Mouse (Mus musculus) right cerebral cortex, adult 18-20 months (tissue): Measurements from ENCODE around the gene Sipa1l1.
A peak's percentile ranks its signal among the peaks of the same experiment; 100 is the strongest.

Experiments used
- DNase-seq: peaks from one replicate; pipeline ENCODE4 v3.0.0; 2022; ENCODE audit warnings: mixed read lengths

Sipa1l1 gene

DNA sequence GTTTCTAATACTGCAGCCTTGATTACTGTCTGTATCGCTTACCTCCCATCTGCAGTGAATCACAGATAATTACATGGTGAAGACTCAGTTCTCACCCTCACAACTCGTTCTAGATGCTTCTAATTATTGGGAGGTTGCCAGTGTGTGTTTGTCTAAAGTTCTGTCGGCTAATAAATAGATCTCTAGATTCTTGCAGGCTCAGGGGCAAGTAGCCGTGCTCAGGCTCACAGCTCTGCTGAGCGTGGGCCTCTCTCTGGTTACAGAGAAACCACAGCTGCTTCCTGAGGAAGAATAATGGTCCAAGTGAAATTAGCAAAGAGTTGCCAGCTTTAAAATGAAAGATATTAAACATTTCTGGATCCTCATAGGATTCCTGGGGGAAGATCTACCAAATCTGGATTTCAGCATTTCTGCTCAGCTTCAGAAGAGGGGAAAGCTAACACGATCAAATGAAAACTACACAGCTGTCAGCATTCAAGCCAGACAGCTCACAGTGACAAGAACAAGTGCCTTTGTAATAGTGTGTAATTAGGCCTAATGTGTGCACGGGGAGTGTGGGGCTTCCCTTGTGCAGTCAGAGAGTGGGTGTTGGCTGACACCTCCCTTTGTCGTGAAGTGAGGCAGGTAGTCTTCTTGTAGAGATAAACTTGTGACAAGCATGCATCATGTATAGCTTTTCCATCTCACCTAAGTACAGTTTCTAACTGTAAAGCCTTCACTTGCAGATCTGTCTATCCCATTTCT lies 225.2 kb downstream of the Sipa1l1 start:
- DNase-seq: peak; percentile 42

DNA sequence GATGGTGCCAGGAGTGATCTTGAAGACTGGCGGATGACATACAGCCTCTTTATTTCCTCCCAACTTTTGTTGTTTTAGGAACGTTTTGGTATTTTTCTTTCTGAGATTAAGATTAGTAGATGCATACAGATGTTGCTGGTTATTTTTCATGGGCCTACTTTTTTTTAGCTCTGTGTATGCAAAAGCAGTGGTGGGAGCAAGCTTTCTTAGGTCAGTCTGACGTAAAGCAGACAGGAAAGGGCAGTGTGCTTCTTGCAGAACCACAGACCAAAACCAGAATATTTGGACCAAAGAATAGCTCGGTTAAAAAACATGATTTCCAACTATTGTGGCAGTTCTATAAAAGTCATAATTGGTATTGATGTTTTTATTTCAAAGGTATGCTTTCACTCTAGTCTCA lies 226.1 kb downstream of the Sipa1l1 start:
- no peak for DNase-seq

DNA sequence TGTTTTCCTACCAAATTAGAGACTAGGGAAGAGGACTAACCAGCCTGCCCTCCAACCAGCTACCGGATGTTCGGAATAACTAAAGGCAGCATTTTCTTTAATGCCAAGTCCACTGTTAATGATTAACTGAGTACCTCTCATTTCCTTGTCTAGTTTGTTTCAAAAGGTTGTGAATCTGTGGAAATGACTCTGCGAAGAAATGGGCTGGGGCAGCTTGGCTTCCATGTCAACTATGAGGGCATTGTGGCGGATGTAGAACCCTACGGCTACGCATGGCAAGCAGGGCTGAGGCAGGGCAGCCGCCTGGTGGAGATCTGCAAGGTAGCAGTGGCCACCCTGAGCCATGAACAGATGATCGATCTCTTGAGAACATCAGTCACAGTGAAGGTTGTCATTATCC lies 228.1 kb downstream of the Sipa1l1 start:
- no peak for DNase-seq

DNA sequence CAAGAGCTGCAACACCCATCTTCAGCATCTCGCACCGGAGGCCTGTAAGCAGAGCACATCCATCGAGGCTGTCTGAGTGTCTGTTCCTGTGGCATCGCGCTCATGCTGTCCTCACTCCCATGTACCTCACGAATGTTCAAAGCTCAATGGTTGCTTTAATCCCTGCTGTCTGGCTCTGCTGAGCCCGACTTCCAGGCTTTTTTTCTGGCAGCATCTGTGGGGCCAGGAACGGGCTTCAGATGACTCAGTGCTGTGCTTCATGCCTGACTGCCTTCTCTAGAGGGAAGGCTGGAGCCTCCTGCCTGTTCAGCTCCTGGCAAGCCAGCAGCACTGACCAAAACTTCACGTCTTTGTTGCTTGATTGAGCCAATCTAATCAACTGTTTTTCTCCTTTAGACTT lies 228.6 kb downstream of the Sipa1l1 start:
- DNase-seq: peak; percentile 66

DNA sequence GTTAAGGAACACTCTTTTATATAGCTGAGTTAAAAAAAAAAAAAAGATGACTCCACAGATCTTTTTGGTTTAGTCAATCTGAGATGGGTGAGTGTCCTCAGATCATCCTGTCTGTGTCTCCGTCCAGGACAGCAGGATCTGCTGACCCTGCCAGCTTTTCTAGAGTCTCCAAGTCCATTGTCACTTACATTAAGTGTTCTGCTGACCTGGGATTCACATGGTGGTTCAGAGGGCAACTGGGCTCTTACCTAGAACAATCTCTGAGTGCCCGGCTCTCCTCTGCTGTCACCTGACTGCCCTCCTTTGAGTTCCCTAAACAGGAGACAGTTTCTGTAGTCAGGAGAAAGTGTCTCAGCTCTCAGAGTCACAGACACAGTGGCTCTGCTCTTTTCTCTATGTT lies 229.8 kb downstream of the Sipa1l1 start:
- no peak for DNase-seq

DNA sequence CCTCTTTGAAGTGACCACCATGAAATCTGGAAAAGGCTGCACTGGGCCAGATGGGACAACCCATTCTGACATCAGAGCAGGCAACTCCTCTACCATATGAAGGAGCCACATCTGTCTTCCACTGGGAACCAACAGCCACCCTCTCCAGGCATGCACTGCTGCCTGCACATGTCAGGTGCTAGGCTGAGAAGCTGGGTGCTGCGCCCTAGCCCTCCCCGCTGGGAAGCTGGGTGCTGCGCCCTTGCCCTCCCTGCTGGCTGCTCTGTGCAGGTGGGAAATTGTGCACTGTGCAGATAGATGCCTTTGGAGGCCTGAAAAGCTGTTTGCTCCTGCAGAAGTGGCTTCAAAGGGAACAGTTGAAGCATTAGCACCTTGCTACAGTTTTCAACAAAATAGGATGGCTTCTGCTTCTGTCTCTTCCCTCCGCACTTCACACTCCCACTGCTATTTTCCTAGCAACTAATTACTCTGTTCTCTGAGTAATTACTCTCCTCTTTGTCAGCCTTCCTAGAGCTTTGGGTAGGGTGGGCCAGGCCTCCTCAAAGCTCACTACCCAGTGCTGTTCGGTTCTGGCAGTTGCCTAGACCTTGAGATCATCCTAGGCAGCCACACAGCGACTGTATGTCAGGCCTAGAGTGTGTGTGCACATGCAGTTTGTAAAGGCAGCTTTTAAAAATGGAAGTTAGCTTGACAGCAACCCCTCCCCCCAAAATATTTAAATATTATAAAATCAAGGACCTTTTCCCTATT lies 231.0 kb downstream of the Sipa1l1 start:
- DNase-seq: peak; percentile 48

DNA sequence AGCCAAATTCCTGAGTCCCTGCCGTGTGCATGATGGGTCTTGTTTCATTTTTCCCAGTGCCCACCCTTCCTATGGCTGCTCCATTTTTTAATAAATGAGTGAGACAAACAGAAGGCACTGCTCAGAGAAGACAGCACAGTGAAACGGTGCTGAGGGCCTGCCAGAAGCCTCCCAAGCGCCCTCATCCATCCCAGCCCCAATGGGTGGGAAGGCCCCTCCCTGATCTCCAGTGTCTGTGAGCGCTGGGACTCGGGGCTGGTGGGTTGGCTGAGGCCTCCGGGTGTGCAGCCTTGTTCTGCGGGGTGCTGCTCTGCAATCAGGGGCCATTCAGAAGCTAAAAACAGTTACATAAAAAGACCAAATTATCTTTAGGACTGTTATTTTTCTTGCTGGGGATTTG lies 231.7 kb downstream of the Sipa1l1 start:
- DNase-seq: no peak

DNA sequence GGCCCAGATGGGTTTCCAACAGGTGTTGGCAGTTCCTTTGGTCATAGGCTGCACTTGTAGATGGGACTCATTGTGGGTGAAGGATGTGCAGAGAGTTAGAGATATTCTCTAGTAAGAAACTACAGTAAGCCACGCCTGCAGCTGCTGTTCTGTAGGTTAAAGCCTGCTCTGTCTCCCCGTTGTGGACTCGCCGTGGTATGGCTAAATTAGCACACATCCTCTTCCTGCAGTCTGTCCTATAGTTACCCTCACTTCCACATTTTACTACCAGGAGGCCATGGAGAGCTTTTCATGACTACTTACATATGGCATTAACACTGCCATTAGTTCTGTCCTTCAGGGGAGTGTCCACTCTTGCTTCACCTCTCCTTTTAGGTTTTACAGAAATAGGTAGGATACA lies 232.3 kb downstream of the Sipa1l1 start:
- no peak for DNase-seq

DNA sequence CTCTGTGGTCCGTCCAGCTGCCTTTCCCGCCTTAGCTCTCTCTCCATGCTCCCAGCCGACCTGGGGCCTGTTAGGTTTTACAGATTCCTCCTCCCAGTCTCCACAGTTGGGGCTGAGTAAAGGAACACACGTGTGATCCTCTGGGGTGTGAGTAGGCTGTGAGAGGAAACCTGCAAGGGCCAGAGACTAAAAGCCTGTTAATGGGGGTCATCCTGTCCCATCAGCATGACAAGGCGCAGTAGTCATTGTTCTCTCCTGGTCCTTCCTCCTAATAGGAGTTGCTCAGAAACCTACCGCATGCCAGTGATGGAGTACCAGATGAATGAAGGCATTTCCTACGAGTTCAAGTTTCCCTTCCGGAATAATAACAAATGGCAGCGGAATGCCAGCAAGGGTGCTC lies 233.5 kb downstream of the Sipa1l1 start:
- no peak for DNase-seq

DNA sequence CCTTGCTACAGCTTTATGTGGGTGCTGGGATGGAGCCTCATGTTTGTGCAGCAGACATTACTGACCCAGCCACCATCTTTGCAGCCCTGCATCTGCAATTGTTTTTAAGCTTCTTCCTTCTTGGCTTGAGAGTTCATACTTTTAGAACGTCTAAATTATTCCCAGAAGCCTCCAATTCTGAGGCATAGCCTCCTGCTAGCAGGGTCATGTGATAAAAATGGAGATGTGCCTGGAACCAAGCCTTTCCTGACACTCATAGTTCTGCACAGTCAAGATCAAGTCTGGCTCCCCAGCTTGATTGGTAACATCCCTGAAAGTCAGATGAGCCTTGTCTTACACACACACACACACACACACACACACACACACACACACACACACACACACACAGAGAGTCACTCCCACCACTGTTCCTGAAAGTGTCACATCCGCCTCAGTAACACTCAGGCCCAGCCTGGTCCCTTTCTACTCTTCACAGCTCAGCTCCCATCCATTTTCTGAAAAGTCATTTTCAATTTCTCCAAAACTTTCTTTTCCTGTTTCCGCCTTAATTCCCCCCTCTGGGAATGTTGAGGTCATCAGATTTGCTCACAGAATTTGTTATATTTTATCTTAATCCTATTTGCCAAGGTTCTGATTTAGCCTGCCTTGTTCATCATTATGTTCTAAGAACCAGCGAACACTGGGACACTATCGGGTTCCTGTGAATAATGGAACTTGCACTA lies 238.6 kb downstream of the Sipa1l1 start:
- no peak for DNase-seq

DNA sequence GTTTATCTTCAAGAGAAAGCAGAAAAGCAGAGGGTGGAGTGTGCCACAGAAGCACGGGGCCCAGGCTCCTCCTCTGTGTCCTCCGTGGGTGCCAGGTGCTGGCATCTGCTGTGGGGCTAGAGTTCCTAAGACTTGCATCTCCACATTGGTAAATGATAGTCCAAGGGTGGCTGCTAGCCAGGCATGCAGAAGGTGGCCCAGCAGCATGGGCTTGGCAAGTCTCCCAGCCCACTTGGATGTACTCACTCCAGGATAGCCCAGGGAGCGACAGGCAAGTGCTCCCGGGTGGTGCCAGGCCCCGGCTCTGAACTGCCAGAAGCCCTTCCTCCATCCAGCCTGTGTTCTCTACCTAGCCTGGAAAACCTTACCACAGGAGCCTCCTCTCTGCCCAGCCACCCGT lies 239.4 kb downstream of the Sipa1l1 start:
- no peak for DNase-seq

DNA sequence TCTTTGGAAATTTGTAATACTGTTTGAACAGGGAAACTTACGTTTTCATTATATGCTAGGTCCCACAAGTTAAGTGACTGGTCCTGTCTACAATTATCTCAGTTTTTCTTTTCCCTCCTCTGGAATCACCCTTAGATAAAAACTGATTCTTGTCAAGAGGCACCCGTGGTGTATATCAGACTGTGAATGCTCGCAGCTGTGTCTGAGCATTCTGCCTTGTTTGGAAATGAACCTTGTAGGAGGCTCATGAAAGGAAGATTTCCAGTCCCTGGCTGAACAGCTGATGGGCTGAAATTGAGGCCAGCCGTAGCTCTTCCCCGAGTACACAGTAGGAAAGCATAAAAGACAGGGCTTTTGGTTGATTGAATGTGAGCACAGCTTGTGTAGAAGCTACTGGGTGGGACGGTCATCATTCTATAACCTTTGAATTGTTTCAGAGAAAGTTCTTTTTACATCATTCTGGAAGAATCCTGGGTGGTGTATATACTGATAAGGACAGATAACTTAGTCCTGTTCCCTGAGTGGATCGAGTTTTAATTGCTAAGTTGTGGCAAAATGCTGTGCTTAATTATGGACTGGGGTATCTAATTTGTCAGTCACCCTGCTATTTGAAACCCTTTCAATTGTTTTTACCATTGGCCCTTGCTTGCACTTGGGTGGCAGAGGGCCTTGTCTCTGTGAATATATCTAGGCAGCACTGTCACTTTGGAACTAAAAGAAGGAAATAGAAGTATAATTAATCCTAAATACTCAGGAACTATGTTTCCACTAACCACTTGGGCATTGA lies 240.8 kb downstream of the Sipa1l1 start:
- no peak for DNase-seq

DNA sequence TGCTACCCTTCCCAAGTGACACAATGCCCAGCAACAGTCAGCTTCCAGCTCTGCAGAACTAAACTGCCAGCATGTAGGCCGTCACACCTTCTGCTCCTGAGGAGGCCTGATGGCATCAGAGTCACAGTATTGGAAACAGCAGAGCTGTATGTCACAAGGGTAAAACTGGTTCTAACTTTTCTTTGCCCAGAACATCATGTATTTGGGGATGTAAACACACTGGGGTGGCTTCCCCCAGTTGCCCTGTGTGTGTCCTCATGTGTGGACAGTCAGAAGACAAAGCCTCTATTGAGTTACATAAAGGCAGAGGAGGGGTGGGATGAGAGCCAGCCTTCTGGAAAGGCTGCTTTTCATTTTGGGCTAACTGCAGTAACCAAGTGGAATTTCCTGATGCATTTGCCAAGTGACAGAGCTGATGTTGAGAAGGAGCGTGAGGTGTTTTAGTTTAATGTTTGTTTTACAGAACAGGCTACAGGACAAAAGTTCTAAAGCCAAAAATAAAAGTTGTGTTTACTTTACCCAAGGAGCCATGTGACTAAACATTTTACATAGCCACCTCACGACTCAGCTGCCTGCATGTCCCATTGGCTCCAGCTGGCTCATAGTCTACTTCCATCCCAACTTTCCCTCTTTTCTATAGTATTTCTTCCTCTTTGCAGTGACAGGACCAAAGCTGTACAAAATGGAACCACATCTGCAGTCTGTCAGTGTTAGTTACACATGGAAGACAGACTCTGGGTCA lies 243.3 kb downstream of the Sipa1l1 start:
- DNase-seq: peak; percentile 74

DNA sequence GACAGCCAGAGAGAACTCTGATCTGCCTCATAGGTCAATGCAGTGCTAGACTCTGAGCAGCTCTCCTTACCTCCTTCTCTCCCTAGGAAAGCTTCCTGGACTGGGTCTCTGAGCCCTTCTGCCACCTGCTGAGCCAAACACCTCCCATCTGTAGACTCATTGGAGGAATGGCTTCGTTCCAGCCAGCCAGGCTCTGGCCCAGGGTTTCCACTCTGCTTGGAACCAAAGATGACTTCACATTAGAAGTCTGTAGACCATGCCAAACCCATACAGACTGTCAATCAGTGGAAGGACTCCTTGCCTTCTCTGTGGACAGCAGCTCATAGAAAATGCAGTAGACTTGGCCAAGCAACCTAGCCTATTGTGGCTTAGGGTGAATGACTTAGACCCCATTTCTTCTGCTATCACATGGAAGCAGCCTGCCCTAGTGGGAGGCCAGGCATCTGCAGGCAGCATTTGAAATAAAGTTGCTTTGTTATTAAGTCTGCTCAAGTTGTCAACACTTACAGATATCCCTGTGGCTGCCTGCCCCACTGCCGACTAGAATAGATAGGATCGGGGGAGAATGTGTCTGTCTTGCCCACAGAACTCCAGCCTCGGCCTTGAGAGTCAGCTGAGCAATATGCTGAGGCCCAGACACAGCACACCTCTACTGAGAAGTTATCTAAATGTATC lies 246.7 kb downstream of the Sipa1l1 start:
- DNase-seq: no peak

DNA sequence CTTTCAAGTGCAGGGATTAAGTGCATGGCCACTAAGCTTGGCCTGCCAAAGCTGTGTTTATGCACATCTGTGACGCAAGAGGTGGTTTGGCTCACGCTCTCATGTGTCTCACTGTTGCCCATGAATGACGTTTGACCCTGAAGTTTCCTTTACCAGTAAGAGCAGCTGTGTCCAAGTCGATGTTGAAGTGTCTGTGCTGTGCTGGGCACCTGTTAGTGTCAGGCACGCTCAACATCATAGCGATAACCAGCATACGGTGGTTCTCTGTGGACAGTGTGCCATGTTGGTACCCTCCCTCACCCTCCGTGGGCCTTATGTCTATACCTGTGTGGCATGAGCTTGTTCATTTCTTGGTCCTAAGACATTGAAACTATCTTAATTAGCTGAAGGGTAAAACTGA lies 249.9 kb downstream of the Sipa1l1 start:
- no peak for DNase-seq

DNA sequence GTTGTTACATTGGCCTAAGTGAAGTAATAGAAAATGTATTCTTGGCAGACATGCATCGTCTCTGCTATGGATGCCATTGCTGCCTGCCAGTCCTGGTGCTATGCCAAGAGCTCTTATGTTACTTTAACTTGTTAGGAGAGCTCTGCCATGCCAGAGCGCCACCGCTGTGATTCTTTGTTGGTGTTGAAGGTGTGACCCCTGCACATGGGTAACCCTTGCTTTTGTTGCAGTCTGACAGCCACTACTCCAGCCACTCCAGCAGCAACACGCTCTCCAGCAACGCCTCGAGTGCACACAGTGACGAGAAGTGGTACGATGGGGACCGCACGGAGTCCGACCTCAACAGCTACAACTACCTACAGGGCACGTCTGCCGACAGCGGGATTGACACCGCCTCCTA lies 255.7 kb downstream of the Sipa1l1 start:
- DNase-seq: no peak

DNA sequence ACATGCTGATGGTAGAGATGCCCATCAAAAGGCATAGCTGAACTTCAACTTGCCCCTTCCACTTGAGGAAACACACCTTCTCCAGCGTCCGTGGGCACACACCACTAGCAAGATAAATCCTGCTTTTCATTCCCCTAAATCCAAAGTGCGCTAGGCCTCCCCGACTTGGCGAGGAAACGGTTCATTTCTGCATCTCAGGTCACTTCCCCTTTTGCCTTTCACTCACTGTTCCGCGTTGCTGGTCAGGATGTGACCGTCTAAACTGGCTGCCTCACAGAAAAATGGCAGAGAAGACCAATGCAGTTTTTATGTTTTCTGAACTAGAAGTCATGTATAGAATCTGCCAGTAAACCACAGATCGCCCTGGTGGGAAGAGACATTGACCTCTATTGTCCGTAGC lies 256.7 kb downstream of the Sipa1l1 start:
- DNase-seq: no peak

DNA sequence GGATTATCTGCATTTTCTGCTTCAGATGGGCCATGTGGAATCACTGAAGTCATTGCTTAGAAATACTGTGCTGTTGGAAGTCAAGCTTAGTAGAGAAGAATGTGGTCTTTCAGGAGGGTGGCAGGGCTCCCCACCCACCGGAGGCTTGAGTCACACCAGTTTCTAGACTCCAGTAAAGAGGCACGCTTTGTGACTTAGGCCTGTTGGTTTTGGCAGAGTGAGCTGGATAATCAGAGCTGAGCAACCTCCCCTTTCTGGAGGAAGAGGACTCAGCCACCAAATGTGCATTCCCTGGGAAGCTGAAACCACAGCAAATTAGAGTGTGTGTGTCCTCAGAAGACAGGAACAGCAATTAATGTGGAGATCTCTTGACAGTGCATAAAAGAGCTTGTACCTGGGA lies 258.3 kb downstream of the Sipa1l1 start:
- peak; percentile 61 for DNase-seq

DNA sequence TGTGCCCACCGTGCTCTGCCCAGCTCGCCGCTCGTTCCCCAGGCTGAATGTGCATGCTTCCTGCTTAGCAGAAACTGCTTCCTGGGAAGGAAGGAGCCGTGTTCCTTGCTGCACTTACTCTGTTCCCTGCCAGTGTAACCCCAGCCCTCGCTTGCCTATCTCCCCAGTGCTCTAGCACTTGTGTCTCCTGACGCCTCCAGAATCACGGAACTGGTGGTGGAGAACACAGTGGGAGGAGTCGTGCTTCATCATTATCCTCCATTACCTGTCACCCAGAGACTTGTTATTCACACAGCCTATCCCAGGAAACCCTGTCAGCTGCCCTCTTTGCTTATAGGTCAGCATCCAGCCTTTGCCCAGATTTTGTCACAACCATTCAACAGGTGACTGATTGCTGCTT lies 259.3 kb downstream of the Sipa1l1 start:
- DNase-seq: peak; percentile 63

DNA sequence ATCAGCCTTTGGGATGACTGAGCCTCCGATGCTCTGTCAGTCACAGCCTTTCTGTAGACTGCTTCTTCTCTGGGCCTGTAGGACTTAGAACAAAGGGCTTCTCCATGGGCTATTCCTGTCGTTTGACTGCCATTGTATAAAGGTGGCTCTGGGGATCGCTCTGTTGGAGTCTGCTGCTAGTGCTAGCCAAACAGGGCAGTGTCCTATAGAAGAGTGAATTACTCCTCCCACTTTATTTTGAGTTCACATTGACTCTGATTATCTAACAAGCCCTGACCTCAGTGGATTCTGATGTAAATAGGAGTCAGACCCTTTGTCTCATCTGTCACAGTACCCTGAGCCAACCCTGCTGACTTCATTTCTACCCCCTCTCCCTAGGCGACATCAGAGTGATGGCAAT lies 264.2 kb downstream of the Sipa1l1 start:
- no peak for DNase-seq

DNA sequence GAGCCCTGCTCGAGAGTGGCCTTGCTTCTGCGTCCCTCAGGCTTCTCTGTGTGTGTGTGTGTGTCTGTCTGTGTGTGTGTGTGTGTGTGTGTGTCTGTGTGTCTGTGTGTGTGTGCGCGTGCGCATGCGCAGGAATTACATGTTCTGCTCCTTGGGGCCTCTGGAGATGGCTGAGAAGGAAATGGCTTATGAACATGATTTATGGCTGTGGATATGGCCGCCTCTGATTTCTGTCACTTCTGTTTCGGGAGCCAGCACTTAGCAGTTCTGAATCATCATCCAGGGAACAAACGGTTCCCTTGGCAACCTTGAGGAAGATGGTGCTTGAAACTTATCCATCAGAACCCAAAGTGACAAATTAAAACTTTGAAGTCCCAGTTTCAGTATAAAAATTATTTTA lies 265.5 kb downstream of the Sipa1l1 start:
- DNase-seq: peak; percentile 74

DNA sequence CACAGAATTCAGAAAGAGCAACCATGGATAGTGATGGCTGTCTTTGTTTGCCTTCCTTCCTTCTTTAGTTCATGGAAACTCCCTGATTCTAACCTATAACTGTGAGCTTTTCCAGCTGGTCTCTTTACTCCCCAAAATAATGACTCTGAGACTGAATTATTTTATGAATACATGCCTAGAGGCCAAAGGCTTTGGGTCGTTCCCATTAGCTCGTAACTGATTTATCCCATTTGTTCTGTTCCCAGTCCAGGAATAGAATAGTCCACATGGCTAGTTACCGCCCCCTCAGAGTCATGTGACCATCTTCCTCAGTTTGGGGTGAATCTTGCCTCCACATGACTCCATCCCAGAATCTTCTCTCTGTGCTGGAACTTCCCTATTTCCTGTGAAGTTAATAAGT lies 272.4 kb downstream of the Sipa1l1 start:
- DNase-seq: no peak
